Mouse (Mus musculus) stomach, postnatal 0 days (tissue): ENCODE results near the gene Krt79. TPM values are rescaled to one million over a fixed set of nuclear protein-coding genes. Genes with fewer than 3 reads are reported as not detected.

Experiments used
- ATAC-seq: fragments of 200-750 bp; cut with Nextera tagmentation; 2 replicates; pipeline ENCODE4 v1.8.0; 2017; ENCODE audit not compliant: low FRiP score, low TSS enrichment
- DNase-seq: peaks from one replicate; pipeline ENCODE4 v3.0.0-alpha.2; 2016; ENCODE audit warnings: low spot score
- H3K27ac ChIP-seq: fragments of 300-500 bp; sonication (generic); replicated peaks from 2 replicates; pipeline ENCODE4 v1.5.1; 2014; ENCODE audit warnings: mild to moderate bottlenecking, control low read depth
- H3K27me3 ChIP-seq: fragments of 300-500 bp; sonication (generic); 2 replicates; pipeline ENCODE4 v1.6.1; 2014; ENCODE audit warnings: low read length; ENCODE audit not compliant: control insufficient read depth, insufficient read depth
- H3K36me3 ChIP-seq: fragments of 300-500 bp; sonication (generic); 2 replicates; pipeline ENCODE4 v1.6.1; 2014; ENCODE audit warnings: low read length, mixed read lengths; ENCODE audit not compliant: control insufficient read depth, insufficient read depth
- H3K4me1 ChIP-seq: fragments of 300-500 bp; sonication (generic); replicated peaks from 2 replicates; pipeline ENCODE4 v1.6.1; 2014; ENCODE audit warnings: antibody characterized with exemption; ENCODE audit not compliant: control insufficient read depth, insufficient read depth
- H3K4me2 ChIP-seq: fragments of 300-500 bp; sonication (generic); replicated peaks from 2 replicates; pipeline ENCODE4 v1.6.1; 2014; ENCODE audit warnings: low read depth, mild to moderate bottlenecking, control low read depth, moderate library complexity
- H3K4me3 ChIP-seq: fragments of 300-500 bp; sonication (generic); 2 replicates; pipeline ENCODE4 v1.5.1; 2014; ENCODE audit warnings: low read depth, low read length, control low read depth
- H3K9ac ChIP-seq: fragments of 300-500 bp; sonication (generic); 2 replicates; pipeline ENCODE4 v1.6.1; 2014; ENCODE audit warnings: mild to moderate bottlenecking, low read length, control low read depth, mixed read lengths
- H3K9me3 ChIP-seq: fragments of 300-500 bp; sonication (generic); 2 replicates; pipeline ENCODE4 v1.6.1; 2016; ENCODE audit warnings: low read length; ENCODE audit not compliant: control insufficient read depth
- CTCF ChIP-seq: IDR thresholded peaks from 2 replicates; pipeline ENCODE4 v1.5.1; 2016; ENCODE audit warnings: antibody characterized with exemption, low read depth, mild to moderate bottlenecking, moderate library complexity
- EP300 ChIP-seq: optimal IDR thresholded peaks from 2 replicates; pipeline ENCODE3; 2016; ENCODE audit warnings: antibody characterized with exemption
- WGBS: fragments of 180-500 bp; shearing (Covaris S2); extraction: QIAGEN DNeasy Blood & Tissue Kit; methylation state at CpG from one replicate; pipeline ENCODE4 v1.1.7; 2014; 5-methylcytosine and 5-hydroxymethylcytosine counted together
- polyA plus RNA-seq: library from polyadenylated mRNA; unstranded; fragments of >200 nt; fragmentation: Nextera tagmentation; extraction: Ambion mirVana; gene quantifications from 2 replicates; pipeline ENCODE4 v1.2.1, GENCODE M21; 2015

The Krt79 gene
- 12.2 and 14.3 TPM in 2 replicates for polyA plus RNA-seq

DNA sequence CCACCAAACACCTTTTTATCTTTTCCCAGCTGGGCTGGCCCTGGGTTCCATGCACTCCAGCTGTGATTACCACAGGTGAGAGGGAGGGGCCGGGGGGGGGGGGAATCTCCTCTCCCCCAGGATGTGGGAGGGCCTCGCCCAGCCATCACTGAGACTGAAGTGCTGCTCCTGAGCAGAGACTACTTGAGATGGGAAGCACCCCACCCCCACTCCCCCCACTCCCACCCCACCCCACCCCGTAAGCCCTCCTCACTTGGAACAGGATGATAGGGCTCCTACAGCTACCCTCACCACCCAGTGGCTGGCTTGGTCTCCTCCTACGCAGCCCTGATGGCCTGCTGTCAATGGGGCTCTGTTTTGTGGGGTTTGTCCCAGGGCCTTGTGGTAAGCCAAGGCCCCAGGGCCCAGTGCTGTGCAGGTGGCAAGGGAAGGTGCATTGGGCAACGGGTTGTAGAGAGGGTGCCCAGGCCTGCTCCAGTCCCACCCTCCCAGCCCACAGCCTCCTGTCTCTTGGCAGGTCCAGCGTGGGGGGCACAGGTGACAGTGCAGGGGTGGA, at the start of gene Krt79:
Gene Krt79, minus strand, starts transcription at position 51 of the 556 bp plus-strand sequence.
- Histone ChIP-seq H3K27ac (peak within 1 kb of the TSS; percentile 81), H3K27me3 (no peaks in the 10 kb centered on the region), H3K4me2 (no peak within 1 kb of the TSS), H3K4me3 (no peak within 1 kb of the TSS), H3K9ac (0 out of 2 replicates have a peak within 1 kb of the TSS, but pooled peaks have one; percentile 18), H3K4me1 (no peaks in the 10 kb centered on the region; the same call in 1 of the 2 replicates), H3K36me3 (no peaks in the 10 kb centered on the region), H3K9me3 (no peaks in the 10 kb centered on the region)
- TF ChIP-seq CTCF (no peak), EP300 (no peak)
- no peak for ATAC-seq
- 55% methylated on average over 5 of the region's 6 CpGs for WGBS
- no peak for DNase-seq

- H3K27me3 ChIP-seq, result no peaks in the 10 kb centered on the region
- no peaks in the 10 kb centered on the region for H3K9me3 ChIP-seq
- no peak for ATAC-seq
- H3K4me2 ChIP-seq, result no peak overlapping the region
- no peaks in the 10 kb centered on the region for H3K36me3 ChIP-seq
- no peak for DNase-seq
- no peak overlapping the region for H3K9ac ChIP-seq
- no peak overlapping the region for H3K4me3 ChIP-seq
- H3K4me1 ChIP-seq, result no peaks in the 10 kb centered on the region
- TF ChIP-seq CTCF (peak; percentile 47), EP300 (no peak)
- no peak overlapping the region for H3K27ac ChIP-seq
- WGBS, result 63% methylated on average over 8 of the region's 8 CpGs
Measured at GRCm38 (mm10) chr15:101988714-101989113, 48.6 kb upstream of the Krt79 start.

GRCm38 (mm10) chr15:101988119-101988518, 48.0 kb upstream of the Krt79 start:
- H3K9me3 ChIP-seq, result no peaks in the 10 kb centered on the region
- H3K4me2 ChIP-seq, result no peak overlapping the region
- no peaks in the 10 kb centered on the region for H3K36me3 ChIP-seq
- H3K27ac ChIP-seq, result no peak overlapping the region
- no peaks in the 10 kb centered on the region for H3K27me3 ChIP-seq
- ATAC-seq (no peak), DNase-seq (peak; percentile 89)
- H3K4me3 ChIP-seq, result no peak overlapping the region
- no peak overlapping the region for H3K9ac ChIP-seq
- WGBS, result under 1% methylated on average over 10 of the region's 10 CpGs
- H3K4me1 ChIP-seq, result no peaks in the 10 kb centered on the region
- TF ChIP-seq CTCF (peak; percentile 93), EP300 (no peak)

DNA sequence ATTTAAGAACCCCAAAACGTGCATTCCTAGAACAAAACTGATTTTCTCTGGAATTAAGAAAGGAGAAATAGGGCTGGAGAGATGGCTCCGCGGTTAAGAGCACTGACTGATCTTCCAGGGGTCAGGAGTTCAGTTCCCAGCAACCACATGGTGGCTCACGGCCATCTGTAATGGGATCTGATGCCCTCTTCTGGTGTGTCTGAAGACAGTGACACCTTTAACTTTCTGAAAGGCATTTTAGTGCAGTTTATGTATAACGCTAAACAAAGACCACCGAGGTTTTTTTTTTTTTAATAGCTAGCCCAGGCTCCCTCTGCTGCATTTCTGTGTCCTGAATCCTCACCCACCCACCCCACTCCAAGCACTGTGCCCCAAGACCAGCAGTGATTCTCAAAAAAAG, 44.6 kb upstream of the Krt79 start:
- 8% methylated on average over 6 of the region's 6 CpGs for WGBS

DNA sequence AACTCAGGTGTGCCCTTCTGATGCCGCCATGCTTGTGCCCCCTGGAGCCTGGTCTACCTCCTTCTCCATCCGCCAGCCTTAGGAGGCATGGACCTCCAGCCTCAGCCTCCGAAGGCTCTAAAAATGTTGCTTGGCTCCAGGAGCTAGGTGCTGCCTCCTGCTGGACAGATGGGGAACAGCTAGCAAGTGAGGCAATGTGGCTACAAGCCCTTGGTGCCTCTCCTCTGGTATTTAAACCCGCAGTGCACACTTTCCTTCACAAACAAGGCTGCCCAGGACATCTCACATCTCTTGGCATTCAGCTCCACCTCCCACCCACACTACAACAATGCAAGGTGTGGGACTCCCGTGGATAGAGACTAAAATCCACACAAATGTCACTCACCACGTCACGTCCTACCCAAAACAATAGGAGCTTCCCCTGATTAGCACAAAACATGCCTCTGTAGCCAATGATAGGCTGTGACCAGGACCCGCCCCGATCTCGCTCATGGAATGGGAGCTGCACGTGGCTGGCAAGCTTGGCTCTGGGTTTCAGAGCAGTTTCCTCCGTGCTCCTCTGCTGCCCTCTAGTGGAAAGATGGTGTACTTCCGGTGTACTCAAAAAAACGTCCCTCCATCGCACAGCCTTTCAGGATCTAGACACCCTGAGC, 44.0 kb upstream of the Krt79 start:
- no peak overlapping the region for H3K4me3 ChIP-seq
- no peaks in the 10 kb centered on the region for H3K9me3 ChIP-seq
- peak overlapping the region; percentile 46 for H3K4me2 ChIP-seq
- WGBS, result 2% methylated on average over 15 of the region's 15 CpGs
- ATAC-seq (peak; percentile 91), DNase-seq (peak; percentile 96)
- no peaks in the 10 kb centered on the region for H3K36me3 ChIP-seq
- H3K27me3 ChIP-seq, result no peaks in the 10 kb centered on the region
- H3K4me1 ChIP-seq, result no peaks in the 10 kb centered on the region
- peak; percentile 93 for TF ChIP-seq CTCF
- no peak for TF ChIP-seq EP300
- peak overlapping the region; percentile 89 for H3K27ac ChIP-seq
- H3K9ac ChIP-seq, result no peak overlapping the region

More for the DNA sequence above, 44.6 kb upstream of the Krt79 start:
- H3K9ac ChIP-seq, result no peak overlapping the region
- H3K9me3 ChIP-seq, result no peaks in the 10 kb centered on the region
- no peak overlapping the region for H3K4me3 ChIP-seq
- no peak overlapping the region for H3K4me2 ChIP-seq
- no peaks in the 10 kb centered on the region for H3K27me3 ChIP-seq
- TF ChIP-seq CTCF (no peak), EP300 (no peak)
- DNase-seq, result no peak
- H3K4me1 ChIP-seq, result no peaks in the 10 kb centered on the region
- no peaks in the 10 kb centered on the region for H3K36me3 ChIP-seq
- no peak overlapping the region for H3K27ac ChIP-seq
- ATAC-seq, result no peak

DNA sequence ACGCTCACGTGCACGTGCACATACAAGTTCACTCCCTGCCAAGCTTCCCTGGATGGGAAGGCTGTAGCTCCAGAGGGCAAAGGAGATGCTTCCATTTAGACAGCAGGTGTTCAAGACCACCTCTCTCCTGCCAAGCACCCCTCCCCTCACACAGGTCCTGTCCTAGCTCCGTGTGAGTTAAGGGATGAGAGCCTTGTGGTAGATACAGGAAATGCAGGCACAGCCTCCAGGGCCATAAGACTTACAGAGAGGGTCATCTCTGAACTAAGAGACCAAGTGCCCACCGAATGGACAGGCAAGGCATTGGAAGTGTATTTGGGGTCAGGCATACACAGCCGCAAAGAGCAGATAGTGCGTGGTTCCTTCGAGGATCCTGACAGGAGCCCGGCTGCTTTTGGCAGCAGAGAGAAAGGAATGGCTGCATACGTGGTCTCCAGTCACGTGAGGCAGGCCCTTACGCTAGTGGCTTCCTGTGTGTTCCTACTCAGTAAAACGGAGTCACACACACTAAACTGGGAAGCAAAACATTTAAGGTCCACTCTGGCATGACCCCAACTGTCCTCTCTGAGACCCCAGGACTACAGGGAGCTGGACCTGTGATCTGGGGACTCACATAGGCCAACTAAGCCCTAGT, 43.3 kb upstream of the Krt79 start:
- Histone ChIP-seq H3K36me3 (no peaks in the 10 kb centered on the region), H3K4me1 (no peaks in the 10 kb centered on the region), H3K27ac (peak overlapping the region; percentile 89), H3K9ac (no peak overlapping the region), H3K4me2 (no peak overlapping the region), H3K27me3 (no peaks in the 10 kb centered on the region), H3K4me3 (no peak overlapping the region), H3K9me3 (no peaks in the 10 kb centered on the region)
- DNase-seq (no peak), ATAC-seq (no peak)
- WGBS, result 74% methylated on average over 13 of the region's 13 CpGs
- TF ChIP-seq EP300, result no peak
- TF ChIP-seq CTCF, result peak; percentile 40
